Mouse (Mus musculus): Measurements from ENCODE around the gene Cnot6l.

Gene Cnot6l

GRCm38 (mm10) chr5:96164021-96164411, at the start of gene Cnot6l:
Gene Cnot6l, minus strand, starts transcription at chr5:96164171.
- in situ Hi-C loops (cut with MboI, MseI): no loop called here

GRCm38 (mm10) chr5:96209916-96210583, 46.1 kb upstream of the Cnot6l start:
- in situ Hi-C loops (cut with MboI, MseI): loop anchor here (25.0 kb wide), 1 partner anchor 802 kb away; no protein-coding TSS in a partner anchor

GRCm38 (mm10) chr5:96209459-96209858, 45.5 kb upstream of the Cnot6l start, which contains the start of gene Mrpl1:
Gene Mrpl1, plus strand, starts transcription at chr5:96209493.
- in situ Hi-C loops (cut with MboI, MseI): loop anchor here (25.0 kb wide), 1 partner anchor 803 kb away; no protein-coding TSS in a partner anchor

- in situ Hi-C loops (cut with MboI, MseI): loop anchor here (25.0 kb wide), 1 partner anchor 804 kb away; no protein-coding TSS in a partner anchor
These were observed 44.6 kb upstream of the Cnot6l start for GRCm38 (mm10) chr5:96208543-96208942.

GRCm38 (mm10) chr5:96207531-96207930, 43.6 kb upstream of the Cnot6l start:
- in situ Hi-C loops (cut with MboI, MseI): loop anchor here (25.0 kb wide), 1 partner anchor 805 kb away; no protein-coding TSS in a partner anchor

GRCm38 (mm10) chr5:96206897-96207296, 42.9 kb upstream of the Cnot6l start:
- in situ Hi-C loops (cut with MboI, MseI): loop anchor here (25.0 kb wide), 1 partner anchor 805 kb away; no protein-coding TSS in a partner anchor

GRCm38 (mm10) chr5:96201462-96202154, 37.6 kb upstream of the Cnot6l start:
- in situ Hi-C loops (cut with MboI, MseI): loop anchor here (5.0 to 25.0 kb wide), 2 partner anchors 34 to 811 kb away; no protein-coding TSS in a partner anchor

- in situ Hi-C loops (cut with MboI, MseI): loop anchor here (5.0 to 25.0 kb wide), 2 partner anchors 33 to 812 kb away; no protein-coding TSS in a partner anchor
These were observed 36.3 kb upstream of the Cnot6l start for GRCm38 (mm10) chr5:96200269-96200668.

GRCm38 (mm10) chr5:96198271-96198670, 34.3 kb upstream of the Cnot6l start:
- in situ Hi-C loops (cut with MboI, MseI): no loop called here

- in situ Hi-C loops (cut with MboI, MseI): no loop called here
These were observed 32.6 kb upstream of the Cnot6l start for GRCm38 (mm10) chr5:96196547-96197052.

- in situ Hi-C loops (cut with MboI, MseI): no loop called here
These were observed 27.3 kb upstream of the Cnot6l start for GRCm38 (mm10) chr5:96191251-96191650.

GRCm38 (mm10) chr5:96189761-96190160, 25.8 kb upstream of the Cnot6l start:
- in situ Hi-C loops (cut with MboI, MseI): no loop called here

GRCm38 (mm10) chr5:96183987-96184386, 20.0 kb upstream of the Cnot6l start:
- in situ Hi-C loops (cut with MboI, MseI): no loop called here

- in situ Hi-C loops (cut with MboI, MseI): no loop called here
These were observed 19.2 kb upstream of the Cnot6l start for GRCm38 (mm10) chr5:96183211-96183610.

GRCm38 (mm10) chr5:96176879-96177358, 12.9 kb upstream of the Cnot6l start:
- in situ Hi-C loops (cut with MboI, MseI): no loop called here

- in situ Hi-C loops (cut with MboI, MseI): no loop called here
These were observed 12.2 kb upstream of the Cnot6l start for GRCm38 (mm10) chr5:96176121-96176520.

GRCm38 (mm10) chr5:96171765-96172164, 7.8 kb upstream of the Cnot6l start:
- in situ Hi-C loops (cut with MboI, MseI): no loop called here

GRCm38 (mm10) chr5:96170443-96170842, 6.5 kb upstream of the Cnot6l start:
- in situ Hi-C loops (cut with MboI, MseI): no loop called here

- in situ Hi-C loops (cut with MboI, MseI): loop anchor here (5.0 kb wide), 1 partner anchor 36 kb away; no protein-coding TSS in a partner anchor
These were observed 2.8 kb upstream of the Cnot6l start for GRCm38 (mm10) chr5:96166761-96167160.

- in situ Hi-C loops (cut with MboI, MseI): no loop called here
These were observed 463 bp downstream of the Cnot6l start for GRCm38 (mm10) chr5:96163396-96164020.

Data from T-helper 2 cell (primary cell).